Mouse (Mus musculus) embryonic facial prominence, embryonic 14.5 days (tissue): ENCODE measurements around the gene Ppm1a. TPM values are rescaled to one million over a fixed set of nuclear protein-coding genes. Genes with fewer than 3 reads are reported as not detected.

ENCODE experiments used
- ATAC-seq: fragments of 200-750 bp; cut with Nextera tagmentation; 2 replicates; pipeline ENCODE4 v1.8.0; 2017; ENCODE audit warnings: low read depth, moderate number of reproducible peaks, moderate TSS enrichment
- DNase-seq: peaks from one replicate; pipeline ENCODE4 v3.0.0-alpha.2; 2015; ENCODE audit warnings: low spot score
- H3K27ac ChIP-seq: fragments of 300-500 bp; sonication (generic); replicated peaks from 2 replicates; pipeline ENCODE4 v1.5.1; 2014; ENCODE audit warnings: low read depth, mild to moderate bottlenecking, low read length, moderate library complexity
- H3K27me3 ChIP-seq: fragments of 300-500 bp; sonication (generic); replicated peaks from 2 replicates; pipeline ENCODE4 v1.6.1; 2014; ENCODE audit warnings: low read length; ENCODE audit not compliant: control insufficient read depth, insufficient read depth
- H3K36me3 ChIP-seq: fragments of 300-500 bp; sonication (generic); 2 replicates; pipeline ENCODE4 v1.6.1; 2014; ENCODE audit warnings: low read length, mixed read lengths; ENCODE audit not compliant: control insufficient read depth, insufficient read depth
- H3K4me1 ChIP-seq: fragments of 300-500 bp; sonication (generic); 2 replicates; pipeline ENCODE4 v1.6.1; 2014; ENCODE audit warnings: antibody characterized with exemption, low read length; ENCODE audit not compliant: control insufficient read depth, insufficient read depth
- H3K4me2 ChIP-seq: fragments of 300-500 bp; sonication (generic); 2 replicates; pipeline ENCODE4 v1.6.1; 2014; ENCODE audit warnings: low read depth, mild to moderate bottlenecking, low read length, moderate library complexity, mixed read lengths
- H3K4me3 ChIP-seq: fragments of 300-500 bp; sonication (generic); 2 replicates; pipeline ENCODE4 v1.5.1; 2014; ENCODE audit warnings: low read depth, mild to moderate bottlenecking, low read length
- H3K9ac ChIP-seq: fragments of 300-500 bp; sonication (generic); 2 replicates; pipeline ENCODE4 v1.6.1; 2014; ENCODE audit warnings: low read depth, mild to moderate bottlenecking, low read length, moderate library complexity, mixed read lengths
- H3K9me3 ChIP-seq: fragments of 300-500 bp; sonication (generic); 2 replicates; pipeline ENCODE4 v1.6.1; 2016; ENCODE audit warnings: low read length; ENCODE audit not compliant: control insufficient read depth
- WGBS: fragments of 180-500 bp; shearing (Covaris S2); extraction: QIAGEN DNeasy Blood & Tissue Kit; methylation state at CpG from one replicate; pipeline ENCODE4 v1.1.7; 2014; 5-methylcytosine and 5-hydroxymethylcytosine counted together
- polyA plus RNA-seq: library from polyadenylated mRNA; unstranded; fragments of >200 nt; fragmentation: Nextera tagmentation; extraction: Ambion mirVana; gene quantifications from 2 replicates; pipeline ENCODE4 v1.2.1, GENCODE M21; 2014

Ppm1a gene
- 82.5 and 84.3 TPM in 2 replicates for polyA plus RNA-seq

DNA sequence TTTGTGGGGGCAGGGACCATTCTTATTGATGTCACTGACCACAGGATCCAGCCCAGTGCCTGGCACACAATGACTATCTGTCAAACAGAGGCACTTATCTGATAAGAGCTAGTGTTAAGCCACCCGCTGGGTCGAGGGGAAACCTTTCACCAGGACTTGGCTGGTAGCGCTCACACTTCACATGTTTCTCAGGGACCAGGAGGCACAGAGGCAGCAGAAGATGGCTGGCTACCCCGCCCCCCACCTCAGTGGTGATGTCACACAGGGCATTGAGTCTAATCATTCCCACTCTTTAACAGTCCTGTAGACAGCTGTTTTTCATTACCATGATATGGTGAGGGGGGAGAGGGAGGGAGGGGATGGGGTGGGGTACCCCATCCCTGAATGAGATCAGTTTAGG is at the start of gene Ppm1a:
Gene Ppm1a, plus strand, starts transcription at position 370 of the 400 bp plus-strand sequence.
- DNase-seq (no peak), ATAC-seq (no peak)
- Histone ChIP-seq H3K4me2 (no peak within 1 kb of the TSS), H3K9ac (0 out of 2 replicates have a peak within 1 kb of the TSS, but pooled peaks have one; percentile 11), H3K36me3 (no peaks in the 10 kb centered on the region), H3K27me3 (no peaks in the 10 kb centered on the region), H3K4me3 (no peak within 1 kb of the TSS), H3K9me3 (no peaks in the 10 kb centered on the region), H3K27ac (no peak within 1 kb of the TSS; the same call in 1 of the 2 replicates), H3K4me1 (no peaks in the 10 kb centered on the region)
- whole genome bisulfite sequencing: 5% methylated on average over 4 of the region's 4 CpGs

- 91% methylated on average over 3 of the region's 3 CpGs for WGBS
- no peak for ATAC-seq
- Histone ChIP-seq H3K36me3 (no peaks in the 10 kb centered on the region), H3K9me3 (peaks cover 9% of the 10 kb centered on the region), H3K9ac (no peak overlapping the region), H3K27me3 (no peaks in the 10 kb centered on the region), H3K4me1 (no peaks in the 10 kb centered on the region), H3K4me3 (no peak overlapping the region), H3K4me2 (no peak overlapping the region), H3K27ac (no peak overlapping the region)
- DNase-seq: no peak
Measured at GRCm38 (mm10) chr12:72709981-72710380, 47.3 kb upstream of the Ppm1a start.

DNA sequence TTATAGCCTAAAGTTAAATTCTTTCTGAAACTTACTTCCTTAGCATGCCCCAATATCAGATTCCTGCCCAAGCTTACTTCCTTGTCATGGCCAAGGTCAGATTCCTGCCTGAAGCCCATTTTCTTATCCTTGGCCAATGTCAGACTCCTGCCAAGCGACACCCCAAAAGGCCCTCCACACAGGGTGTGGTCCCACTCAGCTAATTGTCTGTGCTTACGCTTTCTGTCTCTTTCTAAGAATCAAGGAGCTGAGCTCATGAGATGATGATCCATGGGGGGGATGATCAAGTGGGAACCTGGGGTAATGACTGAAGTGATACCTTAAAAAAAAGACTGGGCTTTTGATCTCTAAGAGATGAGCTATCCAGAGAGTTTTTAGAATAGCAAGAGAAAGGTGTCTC is 42.4 kb upstream of the Ppm1a start:
- 88% methylated on average over 2 of the region's 2 CpGs for WGBS
- H3K9ac ChIP-seq: no peak overlapping the region
- peaks cover 9% of the 10 kb centered on the region for H3K9me3 ChIP-seq
- H3K4me1 ChIP-seq: no peaks in the 10 kb centered on the region
- H3K27ac ChIP-seq: no peak overlapping the region
- no peak for DNase-seq
- H3K4me2 ChIP-seq: no peak overlapping the region
- no peaks in the 10 kb centered on the region for H3K27me3 ChIP-seq
- no peaks in the 10 kb centered on the region for H3K36me3 ChIP-seq
- ATAC-seq: no peak
- H3K4me3 ChIP-seq: no peak overlapping the region

GRCm38 (mm10) chr12:72715846-72716245 is 41.4 kb upstream of the Ppm1a start:
- Histone ChIP-seq H3K4me1 (no peaks in the 10 kb centered on the region), H3K9ac (no peak overlapping the region), H3K9me3 (peaks cover 9% of the 10 kb centered on the region), H3K4me2 (no peak overlapping the region), H3K4me3 (no peak overlapping the region), H3K27me3 (no peaks in the 10 kb centered on the region), H3K36me3 (no peaks in the 10 kb centered on the region), H3K27ac (no peak overlapping the region)
- WGBS: 96% methylated on average over 9 of the region's 9 CpGs
- no peak for DNase-seq
- no peak for ATAC-seq

- WGBS: 77% methylated on average over 2 of the region's 2 CpGs
- Histone ChIP-seq H3K36me3 (no peaks in the 10 kb centered on the region), H3K27me3 (no peaks in the 10 kb centered on the region), H3K4me3 (no peak overlapping the region), H3K27ac (no peak overlapping the region), H3K4me2 (no peak overlapping the region), H3K4me1 (no peaks in the 10 kb centered on the region), H3K9me3 (no peaks in the 10 kb centered on the region), H3K9ac (no peak overlapping the region)
- no peak for ATAC-seq
- DNase-seq: no peak
Measured at GRCm38 (mm10) chr12:72719046-72719445, 38.2 kb upstream of the Ppm1a start.

DNA sequence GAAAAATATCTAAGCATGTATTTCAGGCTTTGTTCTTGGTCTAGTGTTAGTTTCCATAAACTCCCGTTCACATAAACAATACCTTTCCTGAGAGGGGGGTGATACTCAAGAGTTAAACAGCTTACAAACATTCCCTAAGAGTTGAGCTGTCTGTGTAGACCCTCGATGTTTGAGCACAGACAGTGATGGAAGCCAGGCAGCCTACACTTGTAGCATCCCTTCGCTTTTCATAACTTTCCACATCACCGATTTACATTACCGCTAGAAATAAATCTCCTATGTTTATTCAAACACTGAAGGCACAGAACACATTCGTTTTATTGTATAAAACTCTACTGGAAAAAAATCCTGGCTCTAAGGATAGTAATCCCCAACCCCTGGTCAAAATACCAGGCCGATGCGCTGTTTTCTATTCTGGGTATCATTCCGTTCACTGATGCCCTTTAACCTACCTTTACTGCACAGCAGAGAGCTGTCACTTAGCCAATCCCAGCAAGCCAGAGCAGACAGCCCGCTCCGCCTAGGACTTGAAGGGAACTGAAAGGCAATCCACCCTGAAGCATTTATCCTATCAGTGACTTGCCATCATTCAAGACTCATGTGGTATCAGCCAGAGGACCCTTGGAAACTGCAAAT is 37.7 kb upstream of the Ppm1a start:
- Histone ChIP-seq H3K4me3 (no peak overlapping the region), H3K4me2 (no peak overlapping the region), H3K4me1 (no peaks in the 10 kb centered on the region), H3K36me3 (no peaks in the 10 kb centered on the region), H3K27ac (no peak overlapping the region), H3K9me3 (no peaks in the 10 kb centered on the region), H3K27me3 (no peaks in the 10 kb centered on the region), H3K9ac (no peak overlapping the region)
- WGBS: 65% methylated on average over 11 of the region's 11 CpGs
- DNase-seq (peak; percentile 10), ATAC-seq (no peak; the same call in 1 of the 2 replicates)

GRCm38 (mm10) chr12:72721710-72722109 is 35.5 kb upstream of the Ppm1a start:
- Histone ChIP-seq H3K27me3 (no peaks in the 10 kb centered on the region), H3K4me1 (no peaks in the 10 kb centered on the region), H3K9ac (no peak overlapping the region), H3K36me3 (no peaks in the 10 kb centered on the region), H3K27ac (no peak overlapping the region), H3K4me3 (no peak overlapping the region), H3K4me2 (no peak overlapping the region), H3K9me3 (no peaks in the 10 kb centered on the region)
- ATAC-seq (no peak), DNase-seq (no peak)
- 79% methylated on average over 5 of the region's 5 CpGs for WGBS

DNA sequence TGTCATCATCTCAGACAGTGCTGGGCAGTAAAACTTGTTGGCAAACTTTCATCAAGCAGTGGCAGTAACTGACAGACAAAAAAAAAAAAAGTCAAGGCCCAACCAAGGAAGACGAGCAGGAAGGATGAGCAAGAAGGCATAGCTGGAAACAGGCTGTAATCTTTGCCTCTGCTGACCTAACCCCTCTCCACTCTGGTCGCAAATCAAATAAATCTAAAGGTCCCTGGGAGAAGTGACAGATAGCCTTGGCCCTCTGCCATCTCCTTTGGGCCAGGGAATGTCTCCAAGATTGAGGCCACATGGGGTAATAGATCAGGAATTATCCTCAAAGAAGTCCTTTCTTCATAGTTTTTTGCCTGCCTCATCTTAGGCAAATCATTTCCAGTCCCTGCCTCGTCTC is 33.3 kb upstream of the Ppm1a start:
- H3K4me2 ChIP-seq: no peak overlapping the region
- no peaks in the 10 kb centered on the region for H3K27me3 ChIP-seq
- DNase-seq (no peak), ATAC-seq (no peak)
- no peaks in the 10 kb centered on the region for H3K4me1 ChIP-seq
- no peak overlapping the region for H3K4me3 ChIP-seq
- no peak overlapping the region for H3K27ac ChIP-seq
- WGBS: 38% methylated on average over 3 of the region's 3 CpGs
- no peak overlapping the region for H3K9ac ChIP-seq
- no peaks in the 10 kb centered on the region for H3K36me3 ChIP-seq
- H3K9me3 ChIP-seq: no peaks in the 10 kb centered on the region

DNA sequence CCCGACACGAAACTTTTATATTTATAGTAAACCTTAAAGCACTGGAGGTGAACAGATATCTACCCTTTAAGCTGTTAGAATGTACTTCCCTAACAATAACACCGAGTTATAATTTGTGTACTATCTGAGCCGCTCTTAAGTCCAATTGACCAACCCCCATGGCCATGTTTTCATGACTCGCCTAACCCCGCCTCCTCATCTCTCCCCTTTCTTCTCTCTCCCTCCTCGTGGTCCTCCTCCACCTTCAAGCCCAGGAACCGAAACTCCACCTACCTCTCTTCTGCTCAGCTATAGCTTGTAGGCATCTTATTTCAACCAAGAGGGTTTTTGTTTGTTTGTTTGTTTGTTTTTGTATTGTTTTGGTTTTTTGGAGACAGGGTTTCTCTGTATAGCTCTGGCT is 30.2 kb upstream of the Ppm1a start:
- H3K4me2 ChIP-seq: no peak overlapping the region
- H3K4me3 ChIP-seq: no peak overlapping the region
- no peak overlapping the region for H3K9ac ChIP-seq
- 88% methylated on average over 8 of the region's 8 CpGs for WGBS
- no peaks in the 10 kb centered on the region for H3K27me3 ChIP-seq
- ATAC-seq: no peak
- H3K36me3 ChIP-seq: no peaks in the 10 kb centered on the region
- H3K27ac ChIP-seq: no peak overlapping the region
- no peak for DNase-seq
- H3K4me1 ChIP-seq: no peaks in the 10 kb centered on the region
- no peaks in the 10 kb centered on the region for H3K9me3 ChIP-seq
